12 mouse cellular contexts compared by ENCODE assay signal in genomic region chr4:137766365-137766764, GRCm38 (mm10). TPM values are rescaled to one million over a fixed set of nuclear protein-coding genes. Genes with fewer than 3 reads are reported as not detected.
DNase-seq lines count a peak whose midpoint lies in the region; ATAC-seq and TF ChIP-seq lines count a peak whose summit lies in the region.
"Had no signal": no experiment of that assay in that cellular context is flagged by ENCODE, and none has a peak within 500 bp of the region (broad histone marks: within the 10 kb centered on the region; RNA-seq: fewer than 3 reads in every experiment).

No protein-coding gene starts in this region.

- H3K27ac ChIP-seq in intestine, embryonic 15.5 days = peak overlapping the region; percentile 42; the same call in 1 of the 2 replicates
- no peak overlapping the region for H3K27ac ChIP-seq in intestine, postnatal 0 days (ENCODE audit: low read depth, low read length)
- peak overlapping the region; percentile 15; the same call in 1 of the 2 replicates for H3K27ac ChIP-seq in ES-E14 (ENCODE audit: insufficient read depth, low read depth, low read length, poor library complexity, severe bottlenecking)
- peak overlapping the region; percentile 90 for H3K27ac ChIP-seq in forebrain, embryonic 15.5 days (replicated peaks)
- peak overlapping the region; percentile 61 for H3K27ac ChIP-seq in liver, postnatal 0 days (ENCODE audit: low read depth)

- no peaks in the 10 kb centered on the region for H3K27me3 ChIP-seq in intestine, embryonic 15.5 days (replicated peaks)
- no peaks in the 10 kb centered on the region for H3K27me3 ChIP-seq in intestine, postnatal 0 days (replicated peaks; ENCODE audit: control insufficient read depth, insufficient read depth, low read length)
- H3K27me3 ChIP-seq in forebrain, embryonic 15.5 days = no peaks in the 10 kb centered on the region
- no peaks in the 10 kb centered on the region for H3K27me3 ChIP-seq in liver, postnatal 0 days (ENCODE audit: insufficient read depth, low read length)
- H3K27me3 ChIP-seq: limb, embryonic 12.5 days; stomach, embryonic 15.5 days had no signal

- 35% methylated on average over 5 of the region's 5 CpGs for WGBS in intestine, embryonic 15.5 days
- 31% methylated on average over 5 of the region's 5 CpGs for WGBS in intestine, postnatal 0 days
- 22% methylated on average over 5 of the region's 5 CpGs for WGBS in forebrain, embryonic 15.5 days
- WGBS in liver, postnatal 0 days (ENCODE audit: insufficient replicate concordance) = 26% methylated on average over 5 of the region's 5 CpGs

- peaks cover 21% of the 10 kb centered on the region for H3K4me1 ChIP-seq in intestine, embryonic 15.5 days (replicated peaks)
- no peaks in the 10 kb centered on the region for H3K4me1 ChIP-seq in intestine, postnatal 0 days (replicated peaks; ENCODE audit: control insufficient read depth, insufficient read depth, low read length)
- peaks cover 27 to 58% of the 10 kb centered on the region in 2 experiments for H3K4me1 ChIP-seq in ES-E14 (ENCODE audit: control insufficient read depth in 2 of 2, insufficient read depth in 2 of 2, low read length in 2 of 2, poor library complexity in 1 of 2)
- peaks cover 24% of the 10 kb centered on the region for H3K4me1 ChIP-seq in forebrain, embryonic 15.5 days
- H3K4me1 ChIP-seq in liver, postnatal 0 days (ENCODE audit: insufficient read depth) = peaks cover 17% of the 10 kb centered on the region

- in situ Hi-C loops in ES-E14 (cut with MboI; ENCODE audit: low sequenced_read_pairs in 2 of 2, unreplicated experiment in 2 of 2) = no loop called here

- TF ChIP-seq EP300 in liver, postnatal 0 days (IDR thresholded peaks at IDR 0.05; ENCODE audit: low read depth) = no peak

- no peak overlapping the region for H3K9ac ChIP-seq in intestine, embryonic 15.5 days
- H3K9ac ChIP-seq in intestine, postnatal 0 days (ENCODE audit: low read depth, low read length) = no peak overlapping the region
- no peak overlapping the region for H3K9ac ChIP-seq in ES-E14 (ENCODE audit: insufficient read depth, low read depth, low read length, poor library complexity, severe bottlenecking)
- H3K9ac ChIP-seq in forebrain, embryonic 15.5 days (replicated peaks) = no peak overlapping the region
- H3K9ac ChIP-seq in liver, postnatal 0 days (replicated peaks) = no peak overlapping the region
- H3K9ac ChIP-seq: limb, embryonic 12.5 days; stomach, embryonic 15.5 days had no signal

- no peak overlapping the region for H3K4me2 ChIP-seq in intestine, embryonic 15.5 days (replicated peaks)
- no peak overlapping the region for H3K4me2 ChIP-seq in intestine, postnatal 0 days (replicated peaks; ENCODE audit: low read depth)
- H3K4me2 ChIP-seq in forebrain, embryonic 15.5 days (replicated peaks) = no peak overlapping the region
- no peak overlapping the region for H3K4me2 ChIP-seq in liver, postnatal 0 days (ENCODE audit: low read depth, low read length)
- H3K4me2 ChIP-seq: limb, embryonic 12.5 days; stomach, embryonic 15.5 days had no signal

- H3K36me3 ChIP-seq in intestine, embryonic 15.5 days = no peaks in the 10 kb centered on the region
- no peaks in the 10 kb centered on the region for H3K36me3 ChIP-seq in intestine, postnatal 0 days (ENCODE audit: control insufficient read depth, insufficient read depth)
- no peaks in the 10 kb centered on the region for H3K36me3 ChIP-seq in ES-E14 (ENCODE audit: control insufficient read depth, insufficient read depth, low read length, poor library complexity, severe bottlenecking)
- H3K36me3 ChIP-seq in forebrain, embryonic 15.5 days = no peaks in the 10 kb centered on the region
- no peaks in the 10 kb centered on the region for H3K36me3 ChIP-seq in liver, postnatal 0 days (replicated peaks; ENCODE audit: insufficient read depth, low read length)
- H3K36me3 ChIP-seq: limb, embryonic 12.5 days; stomach, embryonic 15.5 days had no signal

- no peak for TF ChIP-seq CTCF in intestine, postnatal 0 days (IDR thresholded peaks at IDR 0.05; ENCODE audit: low read depth)
- no peak for TF ChIP-seq CTCF in liver, postnatal 0 days (IDR thresholded peaks at IDR 0.05; ENCODE audit: low read depth)

- no peaks in the 10 kb centered on the region for H3K9me3 ChIP-seq in intestine, embryonic 15.5 days
- H3K9me3 ChIP-seq in intestine, postnatal 0 days (ENCODE audit: control insufficient read depth) = no peaks in the 10 kb centered on the region
- no peaks in the 10 kb centered on the region for H3K9me3 ChIP-seq in ES-E14 (ENCODE audit: control insufficient read depth, insufficient read depth, low read depth, low read length)
- H3K9me3 ChIP-seq in forebrain, embryonic 15.5 days = no peaks in the 10 kb centered on the region
- H3K9me3 ChIP-seq in liver, postnatal 0 days (ENCODE audit: low read length) = no peaks in the 10 kb centered on the region
- H3K9me3 ChIP-seq: limb, embryonic 12.5 days; stomach, embryonic 15.5 days had no signal

- no peak for ATAC-seq in intestine, embryonic 15.5 days
- ATAC-seq in intestine, postnatal 0 days = no peak
- no peak for ATAC-seq in forebrain, embryonic 15.5 days (replicated peaks)
- peak; percentile 28; the same call in 1 of the 2 replicates for ATAC-seq in liver, postnatal 0 days
- no peak for ATAC-seq in erythroid progenitor cell, adult 5-6 weeks (replicated peaks; ENCODE audit: low FRiP score, poor library complexity, severe bottlenecking)

- no peak overlapping the region for H3K4me3 ChIP-seq in intestine, embryonic 15.5 days (replicated peaks)
- H3K4me3 ChIP-seq in intestine, postnatal 0 days (ENCODE audit: low read depth, low read length) = no peak overlapping the region
- H3K4me3 ChIP-seq in ES-E14 (ENCODE audit: insufficient read depth in 1 of 2, low read depth in 1 of 2, low read length in 2 of 2, poor library complexity in 1 of 2, severe bottlenecking in 1 of 2) = no peak overlapping the region
- no peak overlapping the region for H3K4me3 ChIP-seq in forebrain, embryonic 15.5 days
- H3K4me3 ChIP-seq in liver, postnatal 0 days (ENCODE audit: low read depth, low read length) = no peak overlapping the region
- H3K4me3 ChIP-seq: limb, embryonic 12.5 days; stomach, embryonic 15.5 days had no signal

- no peak for DNase-seq in ES-E14 (ENCODE audit: low read depth, low spot score)
- DNase-seq in liver, postnatal 0 days = peak; percentile 53
- DNase-seq in adrenal gland, adult 2 months = no peak
- DNase-seq in cerebellum, postnatal 14 days = no peak
- DNase-seq: lung, postnatal 36 days had no signal

TF ChIP-seq in ES-E14, 5 proteins besides CTCF, POLR2A, EP300 and RAD21:
- TF ChIP-seq CHD2 (IDR thresholded peaks at IDR 0.05; ENCODE audit: low read depth, low read length) (no peak), MAFK (IDR thresholded peaks at IDR 0.05; ENCODE audit: insufficient read depth, low read depth, low read length) (no peak), HCFC1 (IDR thresholded peaks at IDR 0.05; ENCODE audit: borderline replicate concordance, insufficient read depth, low read length) (no peak), ZC3H11A (IDR thresholded peaks at IDR 0.05; ENCODE audit: borderline replicate concordance, low read depth, low read length) (no peak), ZNF384 (IDR thresholded peaks at IDR 0.05; ENCODE audit: low read depth, low read length) (no peak)

RNA-seq across cellular contexts. Expression of gene Alpl, which starts 29.8 kb away (rescaled TPM):
- 3.8 and 4.6 TPM in 2 replicates for polyA plus RNA-seq in intestine, embryonic 15.5 days (2015; fragmentation: Nextera tagmentation; extraction: Ambion mirVana)
- polyA plus RNA-seq in intestine, postnatal 0 days (2015; fragmentation: Nextera tagmentation; extraction: Ambion mirVana) = 0.72 and 0.73 TPM in 2 replicates
- 234 and 330 TPM in 2 replicates for total RNA-seq in ES-E14 (2012; rRNA removed)
- 6.5 and 8.1 TPM in 2 replicates for polyA plus RNA-seq in forebrain, embryonic 15.5 days (2015; fragmentation: Nextera tagmentation; extraction: Ambion mirVana)
- polyA plus RNA-seq in liver, postnatal 0 days (2015; fragmentation: Nextera tagmentation; extraction: Ambion mirVana) = 14.7 and 18.7 TPM in 2 replicates
- not detected in 2 replicates for total RNA-seq in erythroid progenitor cell, adult 5-6 weeks (2015; ENCODE audit: low replicate concordance)
- not detected in 2 replicates for total RNA-seq in erythroid progenitor cell, adult 5-6 weeks (2017; ENCODE audit: low replicate concordance)
- total RNA-seq in adrenal gland, adult 2 months (2021) = 10 to 100 TPM in 1 of 2 experiments, 1 to 10 TPM in 1; 6.1 to 59.6 TPM
- polyA plus RNA-seq in adrenal gland, adult 2 months (2012; rRNA removed) = 4.7 and 7.4 TPM in 2 replicates
- total RNA-seq: hematopoietic stem cell, adult 5-6 weeks had no signal
